Mouse (Mus musculus) lung, postnatal 4 days (tissue): Measurements from ENCODE around the gene Smad3.

ENCODE experiments used
- DNase-seq, 2 experiments: peaks; one replicate each; pipeline ENCODE4 v3.0.0; 2021

Smad3 gene

DNA sequence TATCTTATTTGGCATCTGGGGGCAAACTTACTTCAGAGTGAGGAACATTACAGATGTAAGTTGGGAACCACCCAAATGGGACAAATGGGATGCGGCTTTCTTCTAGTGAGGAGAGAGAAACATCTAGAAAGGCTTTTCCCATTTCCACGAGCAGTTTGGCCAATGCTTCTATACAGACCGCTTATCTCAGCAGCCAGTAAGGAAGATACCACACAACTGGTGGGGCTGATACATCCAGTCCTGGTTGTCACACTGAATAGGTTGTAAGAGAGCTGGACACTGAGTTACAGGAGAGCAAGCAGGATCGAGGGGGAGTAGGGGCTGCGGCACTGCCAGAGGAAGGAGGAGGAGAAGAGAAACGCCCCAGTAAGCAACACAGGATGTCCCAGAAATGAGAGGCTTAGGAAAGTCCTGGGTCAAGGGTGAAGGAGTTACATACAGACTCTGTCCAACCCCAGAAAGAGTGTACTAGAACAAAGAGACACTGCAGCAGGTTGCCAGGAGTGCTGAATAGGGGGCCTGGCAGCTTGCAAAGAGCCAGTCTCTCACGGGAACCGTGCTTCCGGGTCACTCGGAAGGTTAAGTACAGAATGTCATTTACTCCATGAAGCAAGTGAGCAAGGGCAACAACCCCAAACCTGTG is 61.2 kb downstream of the Smad3 start:
- no peak for DNase-seq

DNA sequence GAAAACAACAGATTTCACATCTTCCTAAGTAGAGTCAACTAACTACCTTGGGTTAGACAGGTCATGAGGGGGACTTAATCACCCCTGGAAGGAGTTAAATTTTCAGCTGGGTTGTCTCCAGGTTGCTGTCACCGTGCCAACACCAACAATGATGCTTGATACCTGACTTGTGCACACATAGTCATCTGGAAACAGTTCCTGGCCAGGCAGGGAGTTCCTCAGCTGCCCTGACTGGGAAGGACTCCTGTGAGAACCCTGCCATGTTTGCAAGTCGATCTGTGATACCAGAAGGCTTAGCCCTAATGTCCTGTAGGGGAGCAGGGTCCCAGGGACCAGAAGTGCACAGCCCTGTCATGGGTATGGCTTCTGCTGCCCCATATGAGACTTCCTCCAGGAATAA is 65.8 kb downstream of the Smad3 start:
- no peak for DNase-seq

DNA sequence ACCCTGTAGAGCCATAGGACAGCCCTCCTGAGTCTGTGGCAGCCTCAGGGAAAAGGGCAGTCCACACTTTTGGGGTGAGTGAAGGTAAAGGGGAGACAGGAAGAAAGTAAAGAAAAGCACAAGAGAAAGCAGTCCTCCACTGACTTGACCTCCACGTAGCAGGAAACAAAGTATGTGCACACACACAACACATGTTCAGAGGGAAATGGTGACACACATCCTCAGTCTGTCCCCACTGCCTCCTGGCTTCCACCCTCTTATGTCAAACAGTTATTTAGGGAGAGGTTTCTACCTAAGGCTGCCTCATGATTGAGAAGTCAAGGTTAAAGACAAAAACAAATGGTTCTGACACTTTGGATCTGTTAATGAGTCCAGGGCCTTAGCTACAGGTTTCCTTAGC is 67.3 kb downstream of the Smad3 start:
- DNase-seq: no peak

DNA sequence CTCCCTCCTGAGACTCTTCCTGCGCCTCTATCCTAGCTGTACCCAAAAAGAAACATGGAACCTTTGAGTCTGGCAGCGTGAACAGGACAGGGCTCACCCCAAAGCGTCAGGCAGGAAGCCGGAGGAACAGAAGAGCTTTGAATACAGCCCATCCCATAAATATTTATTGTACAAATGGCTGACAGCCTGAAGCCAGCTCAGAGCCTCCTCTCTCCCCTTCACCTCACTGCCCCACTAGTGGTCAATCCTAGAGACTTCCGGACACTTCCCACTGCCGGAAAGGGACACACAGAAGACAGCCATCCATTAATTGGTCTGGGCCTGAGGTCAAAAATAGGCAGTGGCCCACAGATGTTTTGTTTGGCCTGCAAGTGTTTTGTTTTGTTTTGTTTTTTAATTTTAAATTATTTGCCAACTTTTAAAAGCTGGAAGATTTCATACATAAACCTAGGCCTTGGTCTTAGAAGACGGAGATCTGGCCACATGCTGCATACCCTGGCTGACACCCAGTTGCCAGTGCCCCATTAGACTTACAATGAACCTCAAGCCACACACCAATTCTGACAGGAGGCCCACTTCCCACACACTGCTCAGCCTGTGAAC is 70.3 kb downstream of the Smad3 start:
- peak; percentile 59 to 78 for DNase-seq

DNA sequence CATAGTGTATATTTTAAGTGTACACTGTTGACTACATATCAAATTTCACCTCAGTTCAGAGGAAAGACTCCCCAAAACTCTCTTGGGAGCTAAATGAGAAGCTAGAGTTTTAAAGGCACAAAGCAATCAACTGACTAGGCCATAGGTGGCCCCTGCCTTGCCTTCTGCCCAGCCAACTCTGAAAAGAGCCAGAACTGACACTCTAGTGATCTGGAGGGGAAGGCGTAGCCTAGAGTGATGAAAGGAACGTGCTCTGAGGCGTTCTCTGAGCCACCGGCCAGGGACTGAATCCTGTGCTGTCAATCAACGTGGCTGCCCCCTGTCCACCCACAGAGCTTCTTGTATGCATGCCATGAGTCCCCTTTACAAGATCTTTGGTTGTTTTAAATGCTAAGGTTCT is 72.4 kb downstream of the Smad3 start:
- no peak for DNase-seq

DNA sequence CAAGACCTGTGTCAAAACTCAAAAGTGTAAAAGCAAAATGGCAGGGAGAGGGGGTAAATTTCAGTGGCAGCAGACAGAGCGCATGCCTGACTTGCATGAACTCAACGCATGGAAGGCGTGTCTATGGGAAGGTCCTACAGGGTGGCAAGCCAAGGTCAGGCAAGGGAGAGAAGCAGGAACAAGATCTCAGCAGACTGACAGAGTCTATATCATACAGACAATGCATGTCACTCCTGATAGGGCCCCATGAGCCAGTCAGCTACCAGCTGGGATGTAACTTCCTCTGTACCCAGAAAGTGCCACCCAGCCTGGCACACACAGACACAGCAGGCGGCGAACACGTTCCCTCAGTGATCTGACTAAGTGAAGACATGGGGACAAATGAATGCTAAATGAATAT is 73.5 kb downstream of the Smad3 start:
- no peak for DNase-seq

DNA sequence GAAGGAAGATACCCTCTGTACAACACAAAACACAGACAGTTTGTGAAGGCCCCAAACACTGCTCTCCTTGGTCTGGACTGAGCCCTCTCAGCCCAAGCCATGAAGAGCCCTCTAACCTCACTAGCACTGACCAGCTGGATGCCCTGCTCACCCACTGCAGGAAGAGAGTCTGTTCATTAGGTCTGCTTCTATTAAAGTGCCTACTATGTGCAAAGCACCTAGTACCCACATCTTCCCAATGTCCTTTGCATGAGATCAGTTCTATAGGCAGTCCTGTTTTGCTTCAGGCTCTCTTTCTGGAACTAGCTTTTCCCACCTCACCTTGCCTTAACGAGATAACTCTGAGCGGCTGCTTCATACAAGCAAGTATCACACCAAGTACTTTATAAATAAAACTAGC is 74.9 kb downstream of the Smad3 start:
- DNase-seq: no peak

DNA sequence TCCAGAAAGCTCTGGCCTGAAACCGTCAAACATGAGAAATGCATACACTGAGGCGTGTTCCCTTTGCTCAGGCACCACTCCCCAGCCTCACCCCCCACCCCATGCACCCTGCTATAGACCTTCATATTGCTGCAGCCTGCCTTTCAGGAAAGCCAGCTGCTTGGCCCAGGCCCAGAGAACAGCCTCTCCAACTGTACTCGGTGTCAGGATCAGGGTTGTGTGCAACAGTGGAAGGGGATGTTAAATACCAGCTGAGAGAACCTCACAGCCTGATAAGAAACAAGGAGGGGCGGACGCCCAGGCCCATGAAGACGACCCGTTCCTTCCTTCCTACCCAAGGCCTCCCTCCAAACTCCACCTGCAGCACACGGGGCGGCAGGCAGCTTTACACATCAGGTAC is 75.5 kb downstream of the Smad3 start:
- DNase-seq: peak; percentile 44 to 68

DNA sequence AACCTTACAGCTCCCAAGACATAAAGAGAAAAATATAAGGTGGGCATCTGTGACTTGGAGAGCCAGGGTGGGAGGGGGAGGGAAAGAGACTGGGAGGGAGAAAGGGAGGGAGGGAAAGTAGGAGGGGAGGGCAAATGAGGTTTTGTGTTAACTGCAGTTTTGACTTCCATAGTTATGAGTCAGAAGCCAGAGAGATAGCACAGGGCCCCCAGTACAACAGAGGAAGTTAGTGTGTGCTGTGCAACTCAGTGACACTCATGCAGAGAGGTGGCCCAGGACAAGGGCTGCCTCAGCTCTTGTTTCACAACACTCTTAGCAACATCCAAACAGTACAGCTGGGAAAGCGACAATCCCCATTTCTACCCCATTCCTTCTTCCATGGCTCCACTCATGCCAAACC is 79.7 kb downstream of the Smad3 start:
- DNase-seq: no peak

DNA sequence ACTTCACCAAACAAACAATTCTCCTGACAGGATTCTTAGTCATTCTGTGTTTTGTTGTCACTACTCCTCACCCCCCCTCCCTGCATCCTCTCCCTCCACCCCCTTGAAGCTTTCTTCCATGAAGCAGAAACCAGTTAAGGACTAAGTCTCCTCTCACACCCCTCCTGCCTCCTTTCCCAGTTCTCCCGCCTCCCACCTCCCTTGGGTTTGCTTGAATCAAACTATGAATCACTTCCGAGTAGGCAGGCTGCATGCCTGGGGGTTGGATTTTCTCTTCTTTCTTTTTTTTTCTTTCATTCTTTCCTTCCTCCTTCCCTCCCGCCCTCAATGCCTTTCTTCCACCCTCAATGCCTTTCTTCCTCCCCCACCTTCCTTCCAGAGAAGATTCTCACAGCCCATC is 80.2 kb downstream of the Smad3 start:
- no peak for DNase-seq

DNA sequence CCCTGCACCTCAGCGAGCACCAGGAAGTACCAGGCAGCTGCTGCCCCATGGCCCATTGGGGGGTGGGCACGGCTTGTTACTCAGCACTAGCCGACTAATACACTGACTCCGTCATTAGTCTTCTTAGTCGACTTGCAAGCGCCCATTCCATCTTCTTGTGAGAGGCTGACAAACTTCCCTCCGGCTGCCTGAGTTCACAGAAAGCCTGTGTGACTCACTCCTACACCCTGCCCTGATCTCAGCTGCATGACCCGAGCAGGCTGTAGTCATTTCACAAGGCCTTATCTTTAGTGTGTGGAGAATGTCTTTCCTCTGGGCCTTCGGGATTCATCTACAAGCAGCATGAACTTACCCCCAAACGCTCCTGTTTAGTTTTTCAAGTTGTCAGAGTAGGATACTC is 83.2 kb downstream of the Smad3 start:
- DNase-seq: no peak

DNA sequence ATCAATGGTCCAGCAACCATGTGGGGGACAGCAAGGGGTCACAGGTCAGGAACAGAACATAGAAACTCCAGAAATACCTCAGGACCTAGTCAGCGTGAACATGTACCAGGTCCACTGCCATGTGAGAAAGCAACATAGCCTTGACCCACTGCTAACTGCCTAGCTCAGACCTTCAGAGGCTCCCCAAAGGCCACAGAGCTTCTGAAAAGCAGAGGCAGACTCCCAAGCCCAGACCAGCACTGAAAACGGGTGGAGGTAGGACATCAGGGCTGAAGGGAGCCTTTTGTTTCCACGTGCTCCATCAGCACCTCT is 84.3 kb downstream of the Smad3 start:
- no peak for DNase-seq

DNA sequence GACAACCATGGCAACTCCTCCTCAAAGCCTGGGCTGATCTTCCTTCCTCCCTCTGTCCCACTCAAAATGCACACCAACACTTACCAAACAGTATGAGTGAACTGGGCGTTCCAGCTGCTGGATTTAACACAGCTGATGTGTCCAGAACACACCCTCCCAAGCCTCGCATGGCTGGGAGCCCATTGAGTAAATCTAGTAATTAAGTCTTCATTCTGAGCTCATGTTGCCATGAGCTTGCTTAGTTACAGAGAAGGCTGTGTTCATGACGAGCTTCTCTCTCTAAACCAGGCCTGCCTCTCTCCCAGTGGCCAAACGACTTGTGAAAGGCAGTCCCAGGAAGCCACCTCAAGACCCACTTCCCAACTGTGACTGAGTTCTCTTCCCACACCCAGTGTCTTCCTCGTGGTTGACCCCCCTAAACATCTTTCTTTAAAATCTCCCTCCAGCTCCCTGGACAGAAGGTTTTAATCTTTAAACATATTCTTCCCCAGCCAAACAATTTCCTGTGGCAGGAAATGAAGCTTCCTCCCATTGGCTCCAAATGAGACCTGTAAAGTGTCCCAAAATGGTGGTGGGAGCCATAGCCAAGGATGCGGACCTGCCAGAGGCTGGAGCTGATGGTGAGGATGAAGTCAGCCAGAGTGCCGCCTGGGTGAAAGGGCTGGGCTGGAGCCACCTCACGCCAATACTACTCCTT is 84.8 kb downstream of the Smad3 start:
- DNase-seq: peak in 1 of 2 experiments; percentile 52

DNA sequence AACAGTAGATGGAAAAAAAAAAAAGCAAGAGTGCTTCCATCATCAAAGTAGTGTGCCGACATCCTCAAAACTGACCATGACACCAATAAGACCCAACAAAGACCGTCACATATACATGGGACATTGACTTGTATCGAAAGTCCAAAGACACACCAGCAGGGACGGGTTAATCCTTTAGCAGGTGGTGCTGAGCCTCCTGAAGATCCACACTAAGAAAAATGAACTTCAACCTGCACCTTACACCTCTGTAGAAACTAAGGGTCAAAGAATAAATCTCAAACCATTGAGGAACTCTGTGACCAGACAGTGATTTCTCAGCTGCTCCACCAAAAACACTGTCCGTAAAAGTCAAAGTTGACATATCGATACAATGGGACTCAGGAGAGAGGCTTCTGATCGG is 88.0 kb downstream of the Smad3 start:
- no peak for DNase-seq

DNA sequence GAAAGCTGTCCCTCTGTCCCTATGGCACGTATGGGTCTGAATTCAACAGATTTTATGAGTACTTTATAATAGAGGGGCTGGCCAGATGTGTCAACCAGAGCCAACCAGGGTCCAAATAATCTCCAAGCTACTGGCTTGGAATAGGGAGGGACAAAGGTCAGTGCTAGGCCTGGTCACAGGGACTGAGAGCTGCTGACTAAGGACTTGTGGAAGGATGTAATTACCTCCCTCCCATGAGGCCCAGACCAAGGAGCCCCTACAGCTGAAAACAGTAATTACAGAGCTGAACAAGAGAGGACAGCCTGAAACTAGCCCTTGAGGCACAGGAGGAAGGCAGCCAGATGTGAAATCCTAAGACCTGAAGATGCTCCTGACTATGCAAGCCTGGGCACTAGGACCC is 89.2 kb downstream of the Smad3 start:
- DNase-seq: no peak

DNA sequence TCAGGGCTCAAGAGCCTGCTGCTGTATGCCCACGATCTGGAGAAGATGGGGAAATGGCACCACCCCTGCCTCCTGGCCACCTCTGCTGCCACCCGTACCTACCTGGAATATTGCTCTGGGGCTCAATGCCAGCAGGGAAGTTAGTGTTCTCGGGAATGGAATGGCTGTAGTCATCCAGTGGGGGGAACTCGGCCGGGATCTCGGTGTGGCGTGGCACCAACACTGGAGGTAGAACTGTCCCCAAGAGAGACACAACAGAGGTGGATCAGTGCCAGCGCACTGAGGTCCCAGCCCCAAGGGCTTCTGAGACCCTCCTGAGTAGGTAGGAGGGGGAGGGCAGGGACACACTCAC is 90.4 kb downstream of the Smad3 start:
- no peak for DNase-seq

DNA sequence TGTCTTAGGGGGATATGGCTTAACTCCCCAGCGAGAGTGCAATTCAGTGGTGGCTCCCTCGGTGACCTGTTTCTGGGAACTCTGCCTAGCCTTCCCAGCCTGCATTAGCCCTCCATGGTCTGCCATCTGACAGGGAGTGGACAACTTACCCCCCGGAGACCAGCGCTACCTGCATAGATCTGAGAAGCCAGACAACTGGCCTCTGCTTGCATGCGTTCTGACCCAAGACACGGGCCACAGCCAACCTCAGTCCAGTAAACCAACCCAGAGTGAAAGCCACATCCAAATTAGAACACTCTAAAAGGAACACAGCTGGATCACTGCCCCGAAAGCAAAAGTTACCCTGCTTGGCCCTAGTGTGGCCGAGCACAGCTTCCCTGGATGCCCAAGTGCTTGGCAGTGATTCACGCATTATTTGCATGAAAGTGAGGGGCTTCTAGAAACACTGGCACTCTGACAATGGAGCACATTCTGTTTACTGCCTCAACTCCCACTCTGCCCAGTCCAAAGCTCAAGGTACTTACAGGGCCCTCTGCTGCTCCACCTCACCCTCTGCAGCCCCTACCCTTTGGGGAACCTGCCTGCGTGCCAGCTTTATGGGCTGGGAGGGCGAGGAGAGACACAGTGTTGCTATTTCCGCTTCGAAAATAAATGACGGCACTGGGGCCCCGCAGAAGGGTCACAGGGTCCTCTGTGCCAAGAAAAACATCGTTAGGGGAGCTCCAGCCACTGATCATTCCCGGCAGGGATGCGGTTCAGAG is 91.0 kb downstream of the Smad3 start:
- DNase-seq: peak; percentile 42 to 66

DNA sequence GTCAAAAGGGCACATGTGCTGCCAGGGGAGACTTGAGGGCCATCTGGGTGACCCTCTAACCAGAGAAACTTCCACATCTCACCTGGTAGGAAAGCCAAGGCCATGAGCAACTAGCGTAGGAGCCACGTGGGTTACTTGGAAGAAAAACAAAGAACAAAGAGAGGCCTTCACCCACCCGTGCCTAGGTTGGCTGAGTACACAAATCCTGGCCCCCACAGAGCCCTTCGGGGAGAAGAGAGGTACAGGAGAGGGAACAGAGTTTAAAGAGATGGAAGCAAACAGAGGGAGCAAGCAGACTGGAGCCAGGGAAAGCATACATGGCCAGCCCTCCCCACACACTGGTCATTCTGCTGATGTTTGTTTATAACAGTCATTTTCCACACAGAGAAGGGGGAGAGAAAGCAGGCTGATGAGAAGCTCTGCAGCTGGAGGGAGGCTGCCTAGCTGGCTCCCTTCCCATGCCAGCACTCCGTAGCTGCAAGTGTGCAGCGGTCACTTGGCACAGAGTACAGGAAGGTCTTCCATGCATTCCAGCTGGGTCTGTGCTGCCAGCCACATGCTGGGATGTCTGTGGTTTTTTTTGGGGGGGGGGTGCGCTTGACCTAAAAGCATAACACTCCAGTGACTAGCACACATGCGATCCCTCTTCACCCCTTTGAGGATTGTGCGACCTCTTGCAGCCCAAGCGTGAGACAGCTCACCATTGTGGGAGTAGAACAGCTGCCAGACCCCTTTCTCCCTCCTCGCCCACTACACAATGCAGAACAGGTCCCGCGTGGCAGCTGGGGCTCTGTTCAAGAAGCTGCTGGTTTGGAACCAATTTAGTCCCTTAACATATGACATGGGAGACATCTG is 92.8 kb downstream of the Smad3 start:
- DNase-seq: peak; percentile 42 to 83

DNA sequence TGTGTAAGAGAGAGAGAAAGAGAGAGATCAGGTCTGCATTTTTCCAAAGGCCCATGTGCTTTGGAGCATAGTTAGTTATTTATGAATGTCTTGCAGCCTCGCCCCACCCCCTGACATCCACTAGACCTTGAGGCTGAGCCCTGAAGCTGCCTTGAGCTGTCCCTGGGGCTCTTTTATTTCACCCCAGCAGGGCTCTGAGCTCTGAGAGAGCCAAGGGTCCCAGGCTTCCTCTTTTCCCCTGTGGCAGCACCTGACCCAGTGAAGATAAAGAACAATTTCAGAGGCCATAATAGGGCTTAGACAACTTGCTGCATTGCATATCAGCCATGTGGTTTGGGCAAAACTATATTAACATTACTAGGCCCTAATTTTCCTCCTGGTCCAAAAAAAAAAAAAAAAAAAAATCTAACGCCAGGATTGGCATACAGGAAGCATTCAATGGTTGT is 93.5 kb downstream of the Smad3 start:
- no peak for DNase-seq

DNA sequence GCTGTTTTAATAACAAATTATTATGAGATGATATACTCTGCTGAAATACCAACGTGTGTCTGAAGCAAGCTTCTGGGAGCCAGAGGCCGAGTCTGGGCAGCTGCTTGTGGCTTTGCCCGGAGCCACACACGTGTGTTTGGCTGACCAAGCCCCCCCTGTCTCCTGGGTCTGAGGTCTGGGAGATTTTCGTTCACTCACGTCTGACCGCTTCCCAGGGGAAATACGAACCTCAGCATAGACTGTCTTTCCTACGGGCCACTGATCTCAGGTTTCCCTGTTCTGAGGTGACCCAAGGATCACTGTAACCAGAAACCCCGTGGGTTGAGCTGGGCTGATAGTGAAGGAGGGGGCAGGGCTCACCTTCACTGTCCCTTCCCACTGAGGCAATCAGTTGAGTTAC is 94.6 kb downstream of the Smad3 start:
- no peak for DNase-seq

DNA sequence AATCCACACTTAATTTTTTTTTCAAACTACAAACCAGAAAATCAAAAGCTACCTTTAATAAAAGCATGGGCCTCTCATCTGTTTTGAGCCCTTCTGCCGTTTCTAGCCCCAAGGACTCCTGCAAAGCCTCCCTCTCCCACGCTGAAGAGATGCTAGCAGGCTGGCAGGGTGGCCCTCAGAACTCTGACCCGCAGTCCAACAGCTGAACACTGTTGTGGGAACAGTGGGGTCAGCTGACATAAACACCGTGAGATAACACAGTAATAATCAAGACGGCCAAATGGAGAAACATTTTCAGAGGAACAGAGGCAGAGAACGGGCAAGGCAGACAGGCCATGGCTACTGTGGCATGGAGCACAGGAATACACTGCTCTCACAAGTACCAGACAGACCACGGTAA is 95.0 kb downstream of the Smad3 start:
- DNase-seq: no peak

DNA sequence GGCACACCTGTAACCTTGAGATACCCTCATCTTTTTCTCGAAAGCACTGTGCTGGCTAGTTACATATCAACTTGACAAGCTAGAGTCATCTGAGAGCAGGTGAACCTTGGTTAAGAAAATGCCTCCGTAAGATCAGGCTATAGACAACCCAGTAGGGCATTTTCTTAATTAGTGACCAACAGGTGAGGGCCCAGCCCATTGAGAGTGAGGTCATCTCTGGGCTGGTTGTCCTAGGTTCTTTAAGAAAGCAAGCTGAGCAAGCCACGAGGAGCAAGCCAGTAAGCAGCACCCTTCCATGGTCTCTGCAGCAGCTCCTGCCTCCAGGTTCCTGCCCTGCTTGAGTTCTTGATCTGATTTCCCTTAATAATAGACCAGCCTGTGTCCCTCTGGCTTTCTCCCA is 97.1 kb downstream of the Smad3 start:
- DNase-seq: no peak

DNA sequence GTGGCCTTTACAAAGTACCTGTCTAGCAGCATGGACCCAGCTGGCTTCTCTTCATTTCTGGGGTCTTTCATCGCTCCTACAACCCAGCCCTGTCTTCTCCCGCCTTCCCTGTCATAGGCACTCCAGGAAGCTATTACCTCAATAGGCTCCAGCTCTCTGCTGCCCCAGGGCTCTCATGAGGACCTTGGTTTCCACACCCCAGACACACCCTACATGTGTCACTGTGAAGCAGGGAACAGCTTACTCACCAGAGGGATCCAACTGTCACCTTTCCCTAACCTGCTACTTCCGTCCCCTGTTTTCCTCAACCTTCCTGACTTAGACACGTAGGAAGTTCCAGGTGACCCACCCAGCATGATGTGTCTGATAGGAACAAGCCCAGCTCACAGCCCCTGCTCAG is 97.7 kb downstream of the Smad3 start:
- DNase-seq: no peak
